Mouse (Mus musculus) brain, embryonic 14.5 days (tissue): ENCODE measurements around the gene Slc12a1.

Experiments
- CTCF ChIP-seq: fragments of 200-500 bp; IDR thresholded peaks from 2 replicates; pipeline ENCODE4 v1.5.1; 2012; ENCODE audit warnings: inconsistent platforms, mild to moderate bottlenecking, moderate library complexity, borderline replicate concordance; ENCODE audit not compliant: insufficient read depth, insufficient read length; ENCODE audit errors: extremely low read depth
- POLR2A ChIP-seq: fragments of 200-500 bp; IDR thresholded peaks from 2 replicates; pipeline ENCODE4 v1.6.1; 2012; ENCODE audit warnings: mild to moderate bottlenecking, inconsistent platforms, borderline replicate concordance; ENCODE audit not compliant: poor library complexity, insufficient read depth, insufficient read length, severe bottlenecking; ENCODE audit errors: extremely low read depth

- TF ChIP-seq POLR2A (no peak), CTCF (no peak)
Measured at GRCm38 (mm10) chr2:125123477-125123852, 28.8 kb upstream of the Slc12a1 start, which contains the start of gene Myef2.
